Mouse (Mus musculus) gastrocnemius, postnatal 10 days (tissue): ENCODE results near the gene Ate1. TPM values are rescaled to one million over a fixed set of nuclear protein-coding genes. Genes with fewer than 3 reads are reported as not detected.
"Not testable (repeated sequence)": the region's sequence is repeated elsewhere in the genome, so short reads cannot be mapped to it uniquely, and the experiment has no call there.

Experiments used
- DNase-seq: peaks from one replicate; pipeline ENCODE4 v3.0.0; 2021; ENCODE audit warnings: mixed read lengths
- long read RNA-seq, 2 experiments: library from polyadenylated mRNA; stranded (forward); transcript quantifications; one replicate each; pipeline ENCODE4 v2.0.0; 2021
- total RNA-seq, 2 experiments: library from RNA; stranded (reverse); gene quantifications; 2 replicates each; pipeline ENCODE4 v1.2.3; 2021

Gene Ate1
- total RNA-seq = 10 to 100 TPM; 27.2 to 31.6 TPM
- long read RNA-seq, experiment 1, full-length matches to known transcripts = 19 of 23 reads
- long read RNA-seq, experiment 1, partial matches to known transcripts = 0 of 23 reads
- long read RNA-seq, experiment 1, other reads (novel, unspliced or antisense) = 4 of 23 reads
- long read RNA-seq, experiment 2, full-length matches to known transcripts = 16 of 22 reads
- long read RNA-seq, experiment 2, partial matches to known transcripts = 1 of 22 reads
- long read RNA-seq, experiment 2, other reads (novel, unspliced or antisense) = 5 of 22 reads

- no peak for DNase-seq
Observed at GRCm38 (mm10) chr7:130520049-130520425, at the start of gene Ate1. TSS of gene Ate1 (minus strand) at chr7:130520369.

- no peak for DNase-seq
Observed at GRCm38 (mm10) chr7:130568783-130569436, 48.7 kb upstream of the Ate1 start.

- no peak for DNase-seq
Observed at GRCm38 (mm10) chr7:130564596-130564995, 44.4 kb upstream of the Ate1 start.

GRCm38 (mm10) chr7:130563880-130564279, 43.7 kb upstream of the Ate1 start:
- DNase-seq = no peak

GRCm38 (mm10) chr7:130563276-130563675, 43.1 kb upstream of the Ate1 start:
- DNase-seq = no peak

GRCm38 (mm10) chr7:130560933-130561332, 40.8 kb upstream of the Ate1 start:
- no peak for DNase-seq

- no peak for DNase-seq
Observed at GRCm38 (mm10) chr7:130558592-130558991, 38.4 kb upstream of the Ate1 start.

GRCm38 (mm10) chr7:130555597-130555996, 35.4 kb upstream of the Ate1 start:
- DNase-seq = no peak

GRCm38 (mm10) chr7:130553321-130553720, 33.2 kb upstream of the Ate1 start:
- DNase-seq = no peak

- peak; percentile 61 for DNase-seq
Observed at GRCm38 (mm10) chr7:130552780-130553179, 32.6 kb upstream of the Ate1 start.

GRCm38 (mm10) chr7:130547635-130548175, 27.5 kb upstream of the Ate1 start:
- DNase-seq = no peak

GRCm38 (mm10) chr7:130546791-130547484, 26.8 kb upstream of the Ate1 start:
- peak; percentile 93 for DNase-seq

- DNase-seq = no peak
Observed at GRCm38 (mm10) chr7:130546421-130546790, 26.2 kb upstream of the Ate1 start.

GRCm38 (mm10) chr7:130545893-130546292, 25.7 kb upstream of the Ate1 start:
- DNase-seq = no peak

GRCm38 (mm10) chr7:130545401-130545800, 25.2 kb upstream of the Ate1 start:
- no peak for DNase-seq

- DNase-seq = no peak
Observed at GRCm38 (mm10) chr7:130543181-130543580, 23.0 kb upstream of the Ate1 start.

- no peak for DNase-seq
Observed at GRCm38 (mm10) chr7:130540176-130540575, 20.0 kb upstream of the Ate1 start.

- DNase-seq = no peak
Observed at GRCm38 (mm10) chr7:130537068-130537467, 16.9 kb upstream of the Ate1 start.

GRCm38 (mm10) chr7:130535174-130535573, 15.0 kb upstream of the Ate1 start:
- DNase-seq = no peak

GRCm38 (mm10) chr7:130533316-130534260, 13.4 kb upstream of the Ate1 start:
- peak; percentile 89 for DNase-seq

- not testable (repeated sequence) for DNase-seq
Observed at GRCm38 (mm10) chr7:130531138-130531537, 11.0 kb upstream of the Ate1 start.

- no peak for DNase-seq
Observed at GRCm38 (mm10) chr7:130527306-130527705, 7.1 kb upstream of the Ate1 start.
